In genomic region chr12:65036892-65037545, GRCm38 (mm10) we compare ENCODE assay signal across 8 mouse cellular contexts. TPM values are rescaled to one million over a fixed set of nuclear protein-coding genes. Genes with fewer than 3 reads are reported as not detected.
DNase-seq lines count a peak whose midpoint lies in the region; ATAC-seq and TF ChIP-seq lines count a peak whose summit lies in the region.

No protein-coding gene starts in this region.

- no peak for ATAC-seq in heart, embryonic 13.5 days (ENCODE audit: extremely low read depth, insufficient number of reproducible peaks, low FRiP score, low TSS enrichment)

- in situ Hi-C loops in ES-E14 (cut with MboI; ENCODE audit: low sequenced_read_pairs in 2 of 2, unreplicated experiment in 2 of 2), result no loop called here

- H3K4me2 ChIP-seq in heart, embryonic 13.5 days, result peak overlapping the region; percentile 78

- intact Hi-C loops in left cerebral cortex, postnatal 4 days (cut with DNase I), result no loop called here

- no peak for DNase-seq in heart, adult 8-10 months (ENCODE audit: low spot score)
- DNase-seq in ES-E14 (ENCODE audit: low read depth, low spot score) (no peak), liver (peak; percentile 13)
- no peak for DNase-seq in forebrain, embryonic 10.5 days (ENCODE audit: extremely low spot score, low spot score)
- peak; percentile 3 for DNase-seq in skeletal muscle tissue, adult 2 months (ENCODE audit: low read depth, low spot score)
- no peak for DNase-seq in left cerebral cortex, postnatal 4 days
- no peak for DNase-seq in spleen, postnatal 4 days (ENCODE audit: low spot score in 2 of 2)

- 12% methylated on average over 18 of the region's 18 CpGs for WGBS in heart, embryonic 13.5 days
- 26% methylated on average over 18 of the region's 18 CpGs for WGBS in forebrain, embryonic 10.5 days

- peaks cover 5% of the 10 kb centered on the region for H3K36me3 ChIP-seq in heart, embryonic 13.5 days
- H3K36me3 ChIP-seq in ES-E14 (ENCODE audit: control insufficient read depth, insufficient read depth, low read length, poor library complexity, severe bottlenecking), result no peaks in the 10 kb centered on the region; the same call in 1 of the 2 replicates
- peaks cover 23% of the 10 kb centered on the region for H3K36me3 ChIP-seq in forebrain, embryonic 10.5 days (replicated peaks)

- H3K27me3 ChIP-seq in heart, embryonic 13.5 days (replicated peaks), result no peaks in the 10 kb centered on the region
- no peaks in the 10 kb centered on the region for H3K27me3 ChIP-seq in forebrain, embryonic 10.5 days (ENCODE audit: poor library complexity, severe bottlenecking)

- peak overlapping the region; percentile 88 for H3K4me3 ChIP-seq in heart, embryonic 13.5 days
- peak overlapping the region; percentile 75 to 87; a peak in 3 of 4 replicates for H3K4me3 ChIP-seq in ES-E14 (ENCODE audit: insufficient read depth in 1 of 2, low read depth in 1 of 2, low read length in 2 of 2, poor library complexity in 1 of 2, severe bottlenecking in 1 of 2)
- H3K4me3 ChIP-seq in forebrain, embryonic 10.5 days, result peak overlapping the region; percentile 91

- H3K27ac ChIP-seq in heart, embryonic 13.5 days (replicated peaks), result peak overlapping the region; percentile 86; the same call in 1 of the 2 replicates
- H3K27ac ChIP-seq in ES-E14 (ENCODE audit: insufficient read depth, low read depth, low read length, poor library complexity, severe bottlenecking), result no peak overlapping the region
- peak overlapping the region; percentile 96 for H3K27ac ChIP-seq in forebrain, embryonic 10.5 days

- peak overlapping the region; percentile 96 for H3K9ac ChIP-seq in heart, embryonic 13.5 days
- H3K9ac ChIP-seq in ES-E14 (ENCODE audit: insufficient read depth, low read depth, low read length, poor library complexity, severe bottlenecking), result no peak overlapping the region; the same call in 1 of the 2 replicates

- H3K9me3 ChIP-seq in heart, embryonic 13.5 days, result no peaks in the 10 kb centered on the region
- peaks cover 10% of the 10 kb centered on the region for H3K9me3 ChIP-seq in ES-E14 (ENCODE audit: control insufficient read depth, insufficient read depth, low read depth, low read length)
- no peaks in the 10 kb centered on the region for H3K9me3 ChIP-seq in forebrain, embryonic 10.5 days

- peaks cover 28% of the 10 kb centered on the region for H3K4me1 ChIP-seq in heart, embryonic 13.5 days
- H3K4me1 ChIP-seq in ES-E14 (ENCODE audit: control insufficient read depth in 2 of 2, insufficient read depth in 2 of 2, low read length in 2 of 2, poor library complexity in 1 of 2), result 0 out of 4 replicates have a peak, but pooled peaks cover 0 to 2% of the 10 kb centered on the region in 2 experiments
- peaks cover 22% of the 10 kb centered on the region for H3K4me1 ChIP-seq in forebrain, embryonic 10.5 days

TF ChIP-seq in ES-E14, 5 proteins besides CTCF, POLR2A, EP300 and RAD21:
- TF ChIP-seq CHD2 (IDR thresholded peaks at IDR 0.05; ENCODE audit: low read depth, low read length), result no peak
- no peak for TF ChIP-seq ZNF384 (IDR thresholded peaks at IDR 0.05; ENCODE audit: low read depth, low read length)
- no peak for TF ChIP-seq ZC3H11A (IDR thresholded peaks at IDR 0.05; ENCODE audit: borderline replicate concordance, low read depth, low read length)
- no peak for TF ChIP-seq HCFC1 (IDR thresholded peaks at IDR 0.05; ENCODE audit: borderline replicate concordance, insufficient read depth, low read length)

RNA-seq across cellular contexts. Expression of gene Prpf39, which starts 0.9 kb away (rescaled TPM):
- polyA plus RNA-seq in heart, embryonic 13.5 days (2015; fragmentation: Nextera tagmentation; extraction: Ambion mirVana), result 28.1 and 31.8 TPM in 2 replicates
- total RNA-seq in heart, adult 8-10 months (2022), result 10 to 100 TPM; 10.7 to 13.4 (median 11.9) TPM
- total RNA-seq in ES-E14 (2012; rRNA removed), result 22.9 and 26.1 TPM in 2 replicates
- 63.5 and 67.8 TPM in 2 replicates for polyA plus RNA-seq in forebrain, embryonic 10.5 days (2016; fragmentation: Nextera tagmentation; extraction: Ambion mirVana)
- 10 to 100 TPM; 60.2 to 62.9 TPM for total RNA-seq in left cerebral cortex, postnatal 4 days (2021)

RNA-seq across cellular contexts. Expression of gene Fkbp3, which starts 36.8 kb away (rescaled TPM):
- 476 and 518 TPM in 2 replicates for polyA plus RNA-seq in heart, embryonic 13.5 days (2015; fragmentation: Nextera tagmentation; extraction: Ambion mirVana)
- 100 to 1,000 TPM; 246 to 282 (median 260) TPM for total RNA-seq in heart, adult 8-10 months (2022)
- 214 and 281 TPM in 2 replicates for total RNA-seq in ES-E14 (2012; rRNA removed)
- polyA plus RNA-seq in forebrain, embryonic 10.5 days (2016; fragmentation: Nextera tagmentation; extraction: Ambion mirVana), result 764 and 801 TPM in 2 replicates
- 100 to 1,000 TPM; 168 to 186 TPM for total RNA-seq in left cerebral cortex, postnatal 4 days (2021)

RNA-seq across cellular contexts. Expression of gene Fancm, which starts 38.4 kb away (rescaled TPM):
- polyA plus RNA-seq in heart, embryonic 13.5 days (2015; fragmentation: Nextera tagmentation; extraction: Ambion mirVana), result 5.9 and 6.1 TPM in 2 replicates
- 1 to 10 TPM; 3.4 to 4.2 (median 4.0) TPM for total RNA-seq in heart, adult 8-10 months (2022)
- total RNA-seq in ES-E14 (2012; rRNA removed), result 45.6 and 51.2 TPM in 2 replicates
- 13.4 and 14.9 TPM in 2 replicates for polyA plus RNA-seq in forebrain, embryonic 10.5 days (2016; fragmentation: Nextera tagmentation; extraction: Ambion mirVana)
- 10 to 100 TPM; 13.0 to 18.6 TPM for total RNA-seq in left cerebral cortex, postnatal 4 days (2021)

Comparison
In these comparisons a context has a peak if more than half of its experiments do, and no peak if none do; other contexts are left out.
1. DNase-seq: peak in liver (single experiment) and skeletal muscle tissue, adult 2 months (single experiment); none in heart, adult 8-10 months (single experiment), ES-E14 (single experiment), forebrain, embryonic 10.5 days (single experiment), left cerebral cortex, postnatal 4 days (single experiment) and spleen, postnatal 4 days (0 of 2).
2. Peak in every context shown above with its lines, with median percentiles within 50 percentile points of each other: H3K4me3 ChIP-seq.